Mouse (Mus musculus) T-helper 17 cell (primary cell): ENCODE data around the gene Lxn.

ENCODE experiments used
- in situ Hi-C, 2 experiments: fragments of 300-600 bp; cut with MboI, MseI; formaldehyde crosslinking; loops; 1 replicate in 1 of 2; 2 replicates in 1 of 2; pipeline ENCODE4 v1.15.1; 2025; ENCODE audit warnings: high pct_unique_total_duplicates in 2 of 2

The Lxn gene

DNA sequence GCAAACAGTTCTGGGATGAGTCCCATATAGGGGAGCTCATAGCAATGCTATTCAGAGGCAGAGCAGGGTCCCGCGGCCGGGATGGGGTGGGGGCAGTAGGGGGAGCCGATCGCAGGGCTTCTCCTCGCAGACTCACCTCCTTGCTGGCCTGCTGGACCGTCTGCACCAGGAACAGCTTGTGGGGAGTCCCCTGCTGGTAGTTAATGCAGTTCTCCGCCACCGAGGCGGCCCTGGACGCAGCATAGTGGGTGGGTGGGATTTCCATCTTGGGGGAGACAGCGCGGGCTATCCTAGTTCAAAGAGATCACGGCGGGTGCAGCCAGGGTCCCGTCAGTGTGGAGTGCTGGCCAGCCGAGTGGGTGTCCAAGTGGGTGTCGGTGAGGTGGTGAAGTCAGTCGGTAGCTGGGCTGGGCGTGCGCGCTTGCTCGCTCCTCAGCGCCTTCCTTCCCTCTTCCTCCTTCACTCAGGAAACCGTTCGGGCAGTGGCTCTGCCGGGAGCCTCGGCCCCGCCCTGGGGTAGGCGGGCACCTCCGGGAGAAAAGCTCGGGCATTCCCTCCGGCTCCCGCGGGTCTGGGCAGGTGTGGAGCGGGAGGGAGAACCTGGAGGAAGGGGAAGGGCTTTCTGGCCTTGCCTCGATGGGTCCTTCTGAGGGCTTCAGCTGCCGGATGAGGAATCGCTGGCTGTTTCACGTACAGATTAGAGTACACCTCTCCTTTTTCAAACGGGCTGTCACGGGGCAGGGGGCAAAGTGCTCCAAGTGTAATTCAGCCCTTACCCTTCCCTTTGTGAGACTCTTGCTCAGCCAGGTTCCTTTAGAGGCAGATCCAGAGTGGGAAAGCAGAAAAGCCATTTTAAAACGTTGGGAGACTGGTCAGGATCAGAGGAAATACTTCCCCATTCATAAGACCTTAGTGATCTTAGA lies at the start of gene Lxn:
Gene Lxn, minus strand, starts transcription at position 477 of the 923 bp plus-strand sequence.
- in situ Hi-C loops, result no loop called here

DNA sequence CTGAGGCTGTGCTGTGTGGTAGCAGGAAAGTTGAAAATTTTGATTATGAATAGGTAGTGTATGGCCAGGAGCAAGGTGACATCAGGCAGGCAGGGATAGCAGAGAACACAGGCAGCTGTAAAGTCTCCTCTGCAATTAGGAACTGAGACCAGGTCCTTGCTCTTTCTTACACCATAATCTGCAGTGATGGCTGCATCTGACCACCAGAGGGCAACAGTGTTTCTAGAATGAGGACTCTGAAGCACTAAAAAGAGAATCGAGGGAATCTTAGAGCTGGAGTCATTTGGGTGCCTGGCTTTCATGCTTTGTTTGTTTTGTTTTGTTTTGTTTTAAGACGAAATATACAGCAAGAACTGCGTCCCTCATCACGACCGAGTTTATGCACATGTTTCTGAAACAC lies 49.1 kb upstream of the Lxn start:
- in situ Hi-C loops, result loop anchor here (5.0 to 10.0 kb wide), 3 partner anchors 34 to 532 kb away; no protein-coding TSS in a partner anchor

DNA sequence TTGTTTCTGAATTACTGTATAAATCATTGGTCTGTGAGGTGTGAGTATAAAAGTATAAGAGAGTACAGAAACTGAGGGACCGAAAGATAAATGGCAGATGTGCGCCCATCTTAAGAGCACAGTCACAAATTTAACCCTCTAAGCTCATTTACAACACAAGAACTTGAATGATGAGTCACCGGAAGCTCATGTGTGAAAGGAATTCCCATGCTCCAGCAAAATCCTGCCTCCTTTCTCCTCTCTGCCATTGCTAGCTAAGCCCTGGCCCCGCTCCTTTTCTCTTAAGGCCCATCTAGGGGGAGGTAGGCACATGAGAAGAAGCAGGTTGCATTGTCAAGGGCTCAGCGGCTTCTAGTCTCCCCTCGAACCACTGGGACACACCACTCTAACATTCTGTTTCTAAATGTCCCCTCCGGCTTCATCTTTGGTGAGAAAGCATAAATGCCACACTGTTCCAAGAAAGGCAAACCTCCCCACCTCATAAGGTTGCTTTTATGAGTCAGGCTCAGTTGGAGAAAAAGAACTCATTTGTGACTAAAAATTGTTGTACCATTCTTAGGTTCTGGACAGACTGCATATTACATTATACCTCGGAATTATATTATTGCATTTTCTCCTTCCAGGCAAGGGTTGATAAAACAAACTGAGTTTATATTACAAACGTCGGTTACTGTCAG lies 44.6 kb upstream of the Lxn start:
- in situ Hi-C loops, result no loop called here

DNA sequence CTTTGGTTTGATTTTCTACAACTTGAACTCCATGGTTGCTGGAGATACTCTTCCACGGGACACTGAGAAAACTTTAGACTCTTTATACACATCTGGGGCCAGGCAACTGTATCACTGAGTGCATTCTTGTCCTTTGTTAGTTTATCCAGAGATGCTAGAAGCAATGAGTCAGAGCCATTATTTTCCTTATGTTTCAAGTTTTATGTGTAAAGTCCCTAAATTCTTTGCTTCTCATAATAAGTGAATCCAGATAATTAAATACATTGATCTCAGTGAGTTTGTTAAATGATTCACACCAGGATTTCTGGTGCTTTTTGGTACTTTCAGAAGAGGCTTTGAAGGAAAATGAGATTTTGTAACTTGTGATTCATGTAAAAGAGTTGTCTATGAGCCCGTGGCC lies 41.6 kb upstream of the Lxn start:
- in situ Hi-C loops, result no loop called here

DNA sequence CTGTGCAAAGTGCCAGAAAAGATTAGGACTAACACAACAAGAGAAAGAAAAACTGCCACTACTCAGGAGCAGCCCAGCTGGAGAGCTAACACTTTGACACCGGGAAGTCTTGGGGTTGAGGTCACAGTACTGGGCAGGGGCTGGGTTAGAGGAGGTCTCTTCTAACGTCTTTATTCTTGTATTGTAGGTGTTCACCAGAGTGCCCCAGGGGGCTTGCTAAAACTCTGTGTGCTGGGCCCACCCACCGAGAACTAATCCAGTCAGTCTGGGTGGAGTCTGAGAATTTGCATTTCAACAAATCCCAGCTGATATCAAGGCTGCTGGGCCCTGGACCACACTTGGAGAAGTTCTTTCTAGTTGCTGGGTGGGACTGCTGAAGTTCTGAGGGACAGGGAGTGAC lies 40.2 kb upstream of the Lxn start:
- in situ Hi-C loops, result no loop called here

DNA sequence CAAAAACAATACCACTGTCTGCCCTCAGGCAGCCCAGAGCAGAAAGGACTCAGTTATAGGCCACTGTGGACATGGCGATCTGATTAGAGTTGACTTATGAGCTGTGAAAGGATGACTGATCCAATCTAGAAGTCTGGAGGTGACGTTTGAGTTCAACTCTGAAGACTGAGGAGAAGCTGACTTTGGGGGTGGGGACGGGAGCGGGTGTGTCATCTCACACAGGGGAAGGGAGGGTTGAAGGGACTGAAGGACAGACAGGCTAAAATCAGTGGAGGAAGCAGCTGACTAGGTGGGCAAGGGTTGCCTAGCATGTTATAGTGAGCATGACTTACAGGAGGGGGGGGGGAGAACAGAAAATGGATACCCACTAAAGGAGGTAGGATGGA lies 35.7 kb upstream of the Lxn start:
- in situ Hi-C loops, result no loop called here

DNA sequence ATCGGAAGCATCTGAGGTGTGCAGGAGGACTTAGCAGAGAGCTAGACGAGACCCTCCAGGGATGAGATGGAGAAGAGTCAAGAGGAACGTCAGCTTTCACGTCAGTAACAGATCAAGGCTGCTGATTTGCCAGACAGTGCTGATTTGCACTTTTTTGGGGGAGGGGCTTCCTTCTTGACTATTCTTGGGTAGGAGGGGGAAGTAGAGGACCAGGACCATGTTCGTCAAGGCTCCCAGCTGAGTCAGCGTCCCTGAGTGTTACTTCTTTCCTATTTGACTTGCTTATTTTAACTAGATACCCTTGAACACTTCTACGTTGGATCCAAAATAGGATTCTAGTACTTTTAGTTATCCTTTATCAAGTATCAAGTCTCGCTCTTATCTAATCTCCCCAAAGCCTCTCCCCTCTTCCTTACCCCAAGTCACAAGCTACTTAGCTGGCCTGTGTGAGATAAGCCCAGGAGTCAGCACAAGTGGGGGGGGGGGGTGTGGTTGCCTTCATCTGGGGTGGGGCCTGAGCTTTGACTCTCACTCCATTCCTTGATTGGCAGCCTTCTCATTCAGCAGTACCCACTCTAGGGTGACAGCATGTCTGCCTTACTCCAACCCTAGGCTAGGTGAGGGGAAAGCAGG lies 35.2 kb upstream of the Lxn start:
- in situ Hi-C loops, result no loop called here

DNA sequence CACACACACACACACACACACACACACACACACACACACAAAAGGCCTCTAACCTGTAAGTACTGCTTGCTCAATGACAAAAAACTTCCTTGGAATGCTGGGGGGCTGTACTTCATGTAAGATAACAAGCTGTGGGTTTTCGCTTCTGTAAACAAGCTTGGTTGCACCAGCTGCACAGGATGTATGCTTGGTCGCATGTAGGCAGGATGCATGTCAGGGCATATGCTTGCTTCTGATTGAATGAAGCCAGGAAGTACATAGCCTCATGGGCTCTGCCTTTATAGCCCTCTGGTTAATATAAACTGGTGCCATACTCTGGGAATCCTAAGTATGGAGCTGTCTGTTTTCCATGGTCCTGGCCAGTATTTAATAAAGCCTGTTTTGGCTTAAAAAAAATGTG lies 34.3 kb upstream of the Lxn start:
- in situ Hi-C loops, result no loop called here

DNA sequence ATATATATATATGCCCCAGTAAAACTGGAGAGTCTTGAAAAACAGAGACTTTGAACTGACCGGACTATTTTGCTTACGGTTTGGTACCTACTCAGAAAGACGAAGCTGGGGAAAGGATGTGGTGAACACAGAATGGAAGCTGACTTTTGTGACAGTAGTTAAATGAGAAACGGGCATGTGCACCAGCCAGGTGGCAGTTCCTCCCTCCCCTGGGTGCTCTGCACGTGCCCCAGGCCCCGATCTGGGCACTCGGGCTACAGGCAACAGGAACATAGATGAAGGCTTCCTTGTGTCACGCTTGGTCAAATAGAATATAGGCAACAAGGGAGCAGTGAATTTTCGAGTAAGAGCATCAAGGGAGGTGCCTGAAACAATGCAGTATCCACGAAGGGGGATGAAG lies 32.6 kb upstream of the Lxn start:
- in situ Hi-C loops, result no loop called here

DNA sequence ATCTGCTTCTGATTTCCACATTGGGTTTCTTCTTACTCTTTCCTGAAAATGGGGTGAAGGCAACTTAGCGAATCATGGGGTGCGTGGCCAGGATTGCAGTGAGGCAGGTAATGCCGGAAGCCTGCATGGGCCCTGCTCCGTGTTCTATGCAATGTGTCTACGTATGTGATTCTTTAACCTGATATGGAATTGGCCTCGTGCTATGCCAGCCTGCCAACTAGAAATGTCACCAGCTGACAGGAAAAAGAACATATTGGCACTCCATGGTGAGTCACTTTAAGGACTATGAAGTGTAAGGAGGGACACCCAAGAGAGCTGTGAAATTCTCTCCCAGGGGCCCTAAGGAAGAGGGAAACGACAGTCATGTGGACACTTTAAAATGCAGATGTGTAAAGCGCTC lies 29.4 kb upstream of the Lxn start:
- in situ Hi-C loops, result no loop called here

DNA sequence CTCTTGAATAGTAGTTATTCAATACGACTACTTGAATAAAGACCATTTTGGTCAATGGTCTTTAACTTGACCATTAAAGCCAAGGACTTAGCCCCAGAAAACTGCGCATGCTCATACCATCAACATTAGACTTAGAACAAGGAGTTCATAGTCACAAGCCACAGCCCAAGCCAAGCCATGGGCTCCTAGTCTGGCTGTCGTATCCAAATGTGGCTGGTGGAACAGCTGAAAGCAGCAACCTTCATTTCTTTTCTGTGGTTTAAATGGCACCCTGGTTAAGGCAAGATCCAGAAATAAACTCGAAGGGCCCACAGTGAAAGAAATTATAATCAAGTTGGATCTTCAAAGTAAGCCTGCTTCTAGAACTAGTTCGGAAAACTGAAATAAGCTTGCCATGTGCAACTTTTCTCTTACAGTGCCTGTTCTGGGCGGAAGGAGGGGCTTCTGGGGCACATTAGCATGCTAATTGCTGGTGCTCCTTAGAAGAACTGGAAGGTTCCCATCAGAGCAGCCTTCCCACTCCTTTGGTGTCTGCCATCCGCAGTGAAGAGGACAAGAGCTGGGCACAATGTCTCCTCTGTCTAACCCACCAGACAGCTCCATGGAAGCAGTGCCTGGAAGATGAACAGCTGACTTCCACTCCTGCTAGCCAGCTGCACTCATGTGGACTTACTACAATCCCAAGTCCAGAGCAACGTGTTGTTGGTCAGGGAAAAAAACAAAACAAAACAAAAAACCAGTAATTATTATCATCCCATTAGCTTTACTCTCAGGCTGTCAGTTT lies 28.6 kb upstream of the Lxn start:
- in situ Hi-C loops, result no loop called here

DNA sequence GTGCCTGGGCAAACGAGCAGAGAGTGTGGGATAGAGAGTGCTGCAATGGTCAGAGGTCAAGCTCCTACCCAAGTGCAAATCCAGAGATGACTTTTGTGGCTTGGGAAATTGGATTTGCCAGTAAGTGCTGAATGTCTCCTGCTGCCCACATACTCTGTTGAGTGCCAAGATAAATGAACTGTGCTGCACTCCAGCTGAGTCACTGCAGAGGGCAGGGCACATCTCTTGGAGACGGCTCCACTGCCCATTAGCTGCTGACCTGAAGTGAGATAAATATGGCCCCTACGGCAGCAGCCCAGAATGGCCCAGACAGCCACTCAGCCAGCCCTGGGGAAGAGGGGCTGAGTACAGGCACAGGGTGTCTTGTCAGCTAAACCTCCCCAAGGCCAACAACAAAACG lies 26.4 kb upstream of the Lxn start:
- in situ Hi-C loops, result no loop called here

DNA sequence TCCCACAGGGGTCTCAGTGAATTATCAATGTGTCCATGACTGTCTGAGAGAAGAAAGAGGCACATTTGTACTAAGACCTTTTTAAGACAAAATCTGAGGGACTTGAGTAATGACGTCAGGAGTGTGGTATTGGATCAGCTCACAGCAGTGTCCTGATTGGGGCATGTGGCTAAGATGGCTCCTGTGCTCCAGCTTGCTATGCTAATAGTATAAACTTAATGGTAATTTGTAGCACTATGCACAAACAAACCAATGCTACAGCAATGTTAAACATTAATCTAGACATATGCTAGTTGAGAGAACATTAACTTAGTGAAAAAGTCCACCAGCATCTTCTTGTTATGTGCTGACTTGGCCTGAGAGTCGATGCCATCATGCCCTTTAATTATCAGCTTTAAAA lies 21.5 kb upstream of the Lxn start:
- in situ Hi-C loops, result no loop called here

DNA sequence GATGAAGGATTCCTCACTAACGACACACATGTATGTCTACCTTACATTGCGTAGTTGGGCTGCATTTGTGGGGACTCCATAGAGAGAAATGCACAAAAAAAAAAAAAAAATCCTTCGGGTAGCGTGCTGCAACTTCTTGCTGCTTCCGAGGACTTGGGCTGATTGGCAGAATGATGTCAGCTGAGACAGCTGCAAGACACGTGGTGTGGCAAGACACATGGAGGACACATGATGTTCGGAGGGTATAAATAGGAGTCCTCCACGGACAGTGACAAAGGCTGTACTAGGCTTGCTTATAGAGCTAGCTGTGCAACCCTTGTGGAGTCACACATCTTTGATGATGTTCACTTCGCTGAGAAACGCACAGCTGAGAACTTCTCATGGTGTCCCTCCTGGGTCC lies 18.7 kb upstream of the Lxn start:
- in situ Hi-C loops, result no loop called here

DNA sequence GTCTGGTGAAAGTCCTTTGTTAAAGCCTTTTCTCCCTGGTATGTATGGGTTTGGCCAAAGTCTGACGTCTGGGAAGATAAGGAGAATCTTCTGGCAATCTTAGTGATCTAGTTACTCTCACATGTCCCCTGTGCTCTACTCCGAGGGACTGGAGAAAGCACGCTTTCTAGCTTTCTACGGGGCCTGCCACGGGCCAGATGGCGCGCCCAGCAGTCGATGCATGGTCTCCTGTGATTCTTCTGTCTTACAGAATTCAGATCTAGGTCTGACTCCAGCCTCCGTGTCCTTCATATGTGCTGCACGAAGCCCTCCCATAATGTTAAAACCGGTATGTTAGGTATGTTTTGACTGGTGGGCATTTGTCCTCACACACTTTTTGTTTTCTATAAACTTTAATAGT lies 16.1 kb upstream of the Lxn start:
- in situ Hi-C loops, result no loop called here

DNA sequence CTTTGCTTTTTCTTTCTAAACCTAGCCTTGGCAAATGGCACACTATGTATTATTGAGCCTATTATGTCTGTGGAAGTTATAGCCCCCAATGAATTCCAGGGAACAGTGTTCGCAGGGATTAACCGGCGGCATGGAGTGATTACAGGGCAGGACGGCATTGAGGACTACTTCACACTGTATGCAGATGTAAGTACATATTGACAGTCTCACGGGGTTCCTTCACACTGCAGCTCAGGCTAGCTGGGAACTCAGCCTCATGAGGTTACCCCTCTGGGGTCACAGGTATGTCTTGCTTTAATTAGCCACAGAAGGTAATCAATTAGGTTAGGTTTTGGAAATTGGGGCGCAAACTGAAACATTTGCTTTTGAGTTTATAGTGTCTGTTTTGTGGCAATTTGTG lies 9.7 kb upstream of the Lxn start:
- in situ Hi-C loops, result no loop called here

DNA sequence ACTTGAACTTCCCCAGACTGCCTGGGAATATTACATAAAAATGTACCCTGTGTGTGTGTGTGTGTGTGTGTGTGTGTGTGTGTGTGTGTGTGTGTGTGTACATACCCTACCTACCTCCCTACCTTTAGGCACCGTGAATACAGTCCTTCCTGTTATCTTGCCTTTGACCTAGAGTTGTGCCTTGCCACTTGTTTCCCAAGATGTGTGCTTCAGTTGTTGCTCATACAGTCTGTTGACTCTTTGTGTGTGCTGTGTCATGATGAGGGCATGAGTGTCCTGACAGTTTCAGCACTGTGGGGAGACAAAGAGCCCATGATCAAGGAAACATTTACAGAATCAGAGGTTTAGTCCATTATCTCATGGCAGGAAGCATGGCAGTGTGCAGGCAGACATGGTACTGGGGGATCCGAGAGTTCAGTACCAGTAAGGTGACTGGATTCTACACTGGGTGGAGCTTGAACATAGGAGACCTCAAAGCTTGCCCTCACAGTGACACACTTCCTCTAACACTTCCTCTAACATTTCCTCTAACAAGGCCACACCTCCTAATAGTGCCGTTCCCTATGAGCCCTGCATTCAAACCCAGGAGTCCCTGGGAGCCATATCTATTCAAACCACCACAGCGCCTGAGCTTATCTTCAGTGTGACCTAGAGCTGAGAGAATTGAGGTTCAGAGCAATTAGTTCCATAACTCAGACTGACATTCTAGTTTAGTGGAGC lies 7.8 kb upstream of the Lxn start:
- in situ Hi-C loops, result no loop called here

DNA sequence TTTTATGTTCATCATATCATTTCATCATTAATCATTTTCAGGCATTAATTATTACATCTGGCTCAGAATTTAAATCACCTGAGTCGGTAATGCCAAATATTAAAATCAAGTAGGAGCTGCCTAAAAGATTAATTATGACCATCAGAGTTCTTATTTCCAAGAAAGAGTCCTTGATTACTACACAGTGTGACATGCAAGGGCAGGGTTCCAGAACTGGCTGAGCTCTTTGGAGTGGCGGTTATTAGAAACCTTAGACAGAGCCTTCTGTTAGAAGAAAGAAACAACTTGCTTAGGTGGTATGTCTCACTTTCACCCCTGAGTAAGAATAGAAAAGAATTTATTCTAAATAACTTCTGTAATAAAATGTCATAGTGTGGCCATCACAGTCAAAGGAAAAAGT lies 3.6 kb upstream of the Lxn start:
- in situ Hi-C loops, result no loop called here

DNA sequence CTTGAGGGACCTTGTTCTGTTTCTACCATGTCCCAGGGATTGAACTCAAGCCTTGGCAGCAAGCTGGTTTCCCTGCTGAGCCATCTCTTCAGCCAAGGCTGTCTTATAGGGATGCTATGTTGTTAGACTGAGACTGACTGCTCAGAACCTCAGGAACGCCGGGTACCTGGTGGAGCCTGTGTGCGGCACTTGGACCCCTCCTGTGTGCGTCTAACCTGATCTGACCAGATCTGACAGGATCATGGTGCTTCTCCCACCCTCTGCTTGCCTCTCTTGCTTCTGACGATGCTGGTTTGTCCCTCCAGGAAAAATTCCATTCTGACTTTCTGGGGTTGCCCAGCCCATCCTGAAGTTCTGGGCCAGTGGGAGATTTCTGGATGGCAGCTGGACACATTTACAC lies 2.9 kb upstream of the Lxn start:
- in situ Hi-C loops, result no loop called here

DNA sequence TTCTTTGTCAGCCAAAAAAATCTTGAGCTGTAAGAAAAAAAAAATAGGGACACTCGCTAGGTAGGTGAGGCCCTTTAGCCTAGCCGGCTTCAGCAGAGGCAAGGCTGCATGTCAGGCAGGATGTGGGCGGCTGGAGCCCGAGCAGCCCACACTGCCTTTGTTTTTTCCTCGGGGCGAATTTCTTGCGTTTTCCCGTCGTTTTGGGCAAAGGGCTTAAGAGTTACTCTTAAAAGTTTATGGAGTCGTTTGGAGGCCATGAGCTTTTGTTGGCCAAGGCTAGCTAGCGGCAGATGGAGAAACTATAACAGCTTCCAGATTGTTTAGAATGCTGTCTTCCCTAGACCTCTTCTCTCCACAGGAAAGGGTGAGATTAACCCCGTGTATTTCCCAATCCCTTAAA lies 725 bp downstream of the Lxn start:
- in situ Hi-C loops, result no loop called here

DNA sequence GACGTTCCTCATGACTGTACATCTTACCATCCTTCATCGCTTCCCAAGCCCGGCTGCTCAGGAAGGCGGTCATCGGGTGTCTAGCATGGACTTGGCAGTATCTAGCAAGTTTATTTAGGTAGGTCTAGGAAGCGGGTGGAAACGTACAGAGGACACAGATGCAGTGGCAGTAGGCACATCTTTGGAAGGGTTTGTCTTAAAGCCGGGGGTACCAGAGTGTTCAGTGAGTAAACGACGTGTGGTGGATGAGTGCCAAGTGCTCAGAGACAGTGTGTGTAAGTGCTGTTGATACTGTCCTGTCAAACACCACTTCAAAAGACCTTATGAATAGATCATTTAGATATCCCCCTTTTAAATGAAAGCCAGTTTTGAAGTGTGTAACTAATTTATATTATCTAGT lies 1.1 kb downstream of the Lxn start:
- in situ Hi-C loops, result no loop called here
